Mouse (Mus musculus): ENCODE results near the gene Man1c1. TPM values are rescaled to one million over a fixed set of nuclear protein-coding genes. Genes with fewer than 3 reads are reported as not detected.
A peak's percentile ranks its signal among the peaks of the same experiment; 100 is the strongest.

The Man1c1 gene
- polyA plus RNA-seq, 1 experiment = 4.6 TPM

GRCm38 (mm10) chr4:134652151-134652550 is 51.9 kb downstream of the Man1c1 start:
- no peak overlapping the region for H3K4me3 ChIP-seq (ENCODE audit: insufficient read depth, low read depth, low read length)
- no peaks in the 10 kb centered on the region for H3K36me3 ChIP-seq (ENCODE audit: control insufficient read depth, insufficient read depth, low read length)
- TF ChIP-seq CTCF (conservative IDR thresholded peaks at IDR 0.05; ENCODE audit: insufficient read depth, insufficient read length, low read depth, low read length) (no peak), POLR2A (IDR thresholded peaks at IDR 0.05; ENCODE audit: low read depth, low read length) (no peak)
- 0 out of 2 replicates have a peak, but pooled peaks cover 2% of the 10 kb centered on the region for H3K4me1 ChIP-seq (ENCODE audit: control insufficient read depth, insufficient read depth, low read length)
- no peak overlapping the region for H3K27ac ChIP-seq (ENCODE audit: insufficient read depth, low read depth, low read length)
- 36% methylated on average over 2 of the region's 2 CpGs for WGBS
- no peak for DNase-seq
- H3K27me3 ChIP-seq (replicated peaks; ENCODE audit: control insufficient read depth, insufficient read depth, low read length) = no peaks in the 10 kb centered on the region

- WGBS = 71% methylated on average over 7 of the region's 7 CpGs
- no peak for DNase-seq
Observed at GRCm38 (mm10) chr4:134651358-134651757, 52.7 kb downstream of the Man1c1 start.

DNA sequence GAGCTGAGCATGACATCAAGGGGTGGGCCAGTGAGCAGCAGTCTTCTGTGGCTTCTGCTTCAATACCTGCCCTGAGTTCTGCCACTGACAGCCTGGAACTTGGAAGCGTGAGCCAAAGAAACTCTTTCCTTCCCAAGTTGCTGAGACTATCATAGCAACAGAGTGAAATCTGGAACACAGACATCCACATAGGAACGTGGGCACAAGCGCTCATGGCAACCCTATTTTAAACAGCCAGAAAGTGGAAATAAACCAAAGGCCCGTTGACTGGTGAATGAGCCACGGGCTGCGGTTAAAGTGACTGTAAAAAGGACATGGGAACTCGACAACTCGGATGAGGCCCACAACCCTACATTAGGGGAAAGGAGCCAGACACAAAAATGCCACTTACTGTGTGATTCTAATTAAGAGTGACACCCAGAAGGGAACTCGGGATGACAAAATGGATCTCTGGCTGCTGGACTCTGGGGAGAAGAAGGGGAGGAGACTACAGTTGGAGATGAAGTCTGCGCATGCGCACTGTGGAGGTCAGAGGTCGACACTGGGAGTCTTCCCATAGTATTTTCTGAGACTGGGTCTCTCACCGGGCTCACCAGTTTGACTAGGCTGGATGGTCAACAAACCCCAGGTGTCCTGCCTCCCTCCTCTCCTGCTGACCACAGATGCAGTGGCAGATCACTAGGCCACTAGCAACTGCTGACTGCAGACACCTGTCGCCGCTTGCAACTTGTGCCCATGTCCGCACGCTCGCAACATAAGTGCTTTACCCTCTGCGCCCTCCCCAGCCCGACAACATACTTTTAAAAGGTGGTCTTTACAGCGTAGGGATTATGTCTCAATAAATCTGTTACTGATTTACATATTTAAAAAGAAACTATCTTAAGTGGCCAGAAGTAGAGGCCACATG is 58.8 kb downstream of the Man1c1 start:
- no peaks in the 10 kb centered on the region for H3K4me1 ChIP-seq (ENCODE audit: control insufficient read depth, insufficient read depth, low read length)
- H3K4me3 ChIP-seq (ENCODE audit: insufficient read depth, low read depth, low read length) = no peak overlapping the region
- 92% methylated on average over 21 of the region's 21 CpGs for WGBS
- no peaks in the 10 kb centered on the region for H3K36me3 ChIP-seq (ENCODE audit: control insufficient read depth, insufficient read depth, low read length)
- no peak for DNase-seq
- no peaks in the 10 kb centered on the region for H3K27me3 ChIP-seq (replicated peaks; ENCODE audit: control insufficient read depth, insufficient read depth, low read length)
- H3K27ac ChIP-seq (ENCODE audit: insufficient read depth, low read depth, low read length) = no peak overlapping the region
- TF ChIP-seq CTCF (conservative IDR thresholded peaks at IDR 0.05; ENCODE audit: insufficient read depth, insufficient read length, low read depth, low read length) = no peak
- TF ChIP-seq POLR2A (IDR thresholded peaks at IDR 0.05; ENCODE audit: low read depth, low read length) = no peak

More at GRCm38 (mm10) chr4:134651358-134651757, 52.7 kb downstream of the Man1c1 start:
- 0 out of 2 replicates have a peak, but pooled peaks have one; percentile 12 for TF ChIP-seq CTCF (conservative IDR thresholded peaks at IDR 0.05; ENCODE audit: insufficient read depth, insufficient read length, low read depth, low read length)
- no peak for TF ChIP-seq POLR2A (IDR thresholded peaks at IDR 0.05; ENCODE audit: low read depth, low read length)
- Histone ChIP-seq H3K27ac (ENCODE audit: insufficient read depth, low read depth, low read length) (no peak overlapping the region), H3K4me1 (ENCODE audit: control insufficient read depth, insufficient read depth, low read length) (0 out of 2 replicates have a peak, but pooled peaks cover 2% of the 10 kb centered on the region), H3K27me3 (replicated peaks; ENCODE audit: control insufficient read depth, insufficient read depth, low read length) (no peaks in the 10 kb centered on the region), H3K4me3 (ENCODE audit: insufficient read depth, low read depth, low read length) (no peak overlapping the region), H3K36me3 (ENCODE audit: control insufficient read depth, insufficient read depth, low read length) (no peaks in the 10 kb centered on the region)

DNA sequence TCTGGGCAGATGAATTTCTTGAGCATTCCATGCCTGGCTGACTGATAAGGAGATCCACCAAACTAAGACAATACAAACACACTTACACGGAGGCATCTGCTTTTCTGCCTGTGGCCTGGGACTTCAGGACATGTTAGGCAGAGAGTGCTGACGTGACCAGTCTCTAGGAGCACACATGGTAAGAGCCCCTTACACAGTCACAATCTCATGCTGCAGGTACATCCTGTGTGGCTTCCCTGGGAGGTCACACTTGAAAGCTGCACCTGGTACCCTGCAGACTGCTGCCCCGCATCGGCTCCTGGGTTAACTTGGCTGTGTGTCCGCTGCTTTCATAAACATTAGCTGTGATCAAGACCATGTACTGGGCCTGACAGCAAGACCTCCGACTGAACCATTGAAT is 59.7 kb downstream of the Man1c1 start:
- 93% methylated on average over 6 of the region's 6 CpGs for WGBS
- no peaks in the 10 kb centered on the region for H3K4me1 ChIP-seq (ENCODE audit: control insufficient read depth, insufficient read depth, low read length)
- TF ChIP-seq POLR2A (IDR thresholded peaks at IDR 0.05; ENCODE audit: low read depth, low read length) = no peak
- TF ChIP-seq CTCF (conservative IDR thresholded peaks at IDR 0.05; ENCODE audit: insufficient read depth, insufficient read length, low read depth, low read length) = no peak

DNA sequence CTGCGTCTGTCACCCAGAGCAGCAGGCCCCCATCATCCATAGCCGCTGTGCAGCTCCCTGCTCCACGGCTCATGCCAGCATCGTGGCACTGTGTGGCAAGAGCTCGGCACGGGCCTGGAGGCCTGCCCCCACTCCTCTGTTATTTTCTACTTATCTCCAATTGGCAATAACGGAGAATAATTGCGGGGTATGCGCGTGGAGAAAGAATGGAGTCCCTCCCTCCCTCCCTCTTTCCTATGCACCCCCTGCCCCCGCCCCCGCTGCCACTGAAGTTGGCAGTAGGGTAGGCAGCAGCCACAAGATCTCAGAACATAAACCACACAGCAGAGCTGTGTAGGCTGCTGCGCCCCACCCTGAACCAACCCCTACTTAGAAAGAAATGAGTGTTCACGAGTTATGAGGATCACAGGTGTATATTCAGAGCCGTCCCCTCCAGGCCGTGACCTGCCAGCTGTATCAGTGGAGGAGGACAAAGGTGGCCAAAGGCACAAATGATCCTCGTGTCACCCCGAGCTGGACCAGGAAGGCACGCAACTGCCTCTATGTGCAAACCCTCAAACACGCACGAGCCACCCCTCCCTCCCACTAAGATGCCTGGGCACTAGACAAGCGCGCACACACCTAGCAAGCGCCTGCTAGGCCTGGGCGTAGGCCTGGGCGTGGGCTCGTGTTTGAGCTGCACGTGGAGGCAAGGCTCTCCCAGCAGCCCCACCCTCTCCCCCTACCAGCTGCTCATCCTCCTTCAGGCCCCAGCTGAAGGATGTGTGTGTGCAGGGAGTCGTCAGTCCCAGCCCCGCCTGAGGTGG is 62.2 kb downstream of the Man1c1 start:
- Histone ChIP-seq H3K4me3 (ENCODE audit: insufficient read depth, low read depth, low read length) (no peak overlapping the region), H3K27ac (ENCODE audit: insufficient read depth, low read depth, low read length) (no peak overlapping the region), H3K4me1 (ENCODE audit: control insufficient read depth, insufficient read depth, low read length) (no peaks in the 10 kb centered on the region), H3K27me3 (replicated peaks; ENCODE audit: control insufficient read depth, insufficient read depth, low read length) (no peaks in the 10 kb centered on the region), H3K36me3 (ENCODE audit: control insufficient read depth, insufficient read depth, low read length) (no peaks in the 10 kb centered on the region)
- no peak for DNase-seq
- TF ChIP-seq CTCF (conservative IDR thresholded peaks at IDR 0.05; ENCODE audit: insufficient read depth, insufficient read length, low read depth, low read length) = no peak
- no peak for TF ChIP-seq POLR2A (IDR thresholded peaks at IDR 0.05; ENCODE audit: low read depth, low read length)
- 80% methylated on average over 30 of the region's 30 CpGs for WGBS

More for the DNA sequence above, 59.7 kb downstream of the Man1c1 start:
- Histone ChIP-seq H3K27me3 (replicated peaks; ENCODE audit: control insufficient read depth, insufficient read depth, low read length) (no peaks in the 10 kb centered on the region), H3K4me3 (ENCODE audit: insufficient read depth, low read depth, low read length) (no peak overlapping the region), H3K36me3 (ENCODE audit: control insufficient read depth, insufficient read depth, low read length) (no peaks in the 10 kb centered on the region), H3K27ac (ENCODE audit: insufficient read depth, low read depth, low read length) (no peak overlapping the region)
- no peak for DNase-seq

DNA sequence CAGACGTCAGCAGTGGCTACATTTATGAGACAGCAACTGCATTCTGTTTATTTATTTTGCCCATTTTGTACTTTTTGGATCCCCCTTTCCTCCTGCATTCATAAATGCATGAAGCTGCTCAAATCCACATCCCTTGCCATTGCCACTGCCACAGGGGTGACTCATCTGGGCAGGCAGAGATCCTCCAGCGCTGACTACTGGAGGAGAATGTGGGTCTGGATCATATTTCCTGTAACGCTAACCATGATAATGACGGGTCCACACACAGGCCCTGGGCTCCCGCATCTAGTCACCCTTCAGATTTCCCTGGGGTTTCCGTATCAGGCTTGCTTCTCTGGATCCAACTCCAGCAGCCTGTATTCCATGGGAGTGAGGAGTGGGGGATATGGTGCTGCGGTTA is 64.8 kb downstream of the Man1c1 start:
- TF ChIP-seq POLR2A (IDR thresholded peaks at IDR 0.05; ENCODE audit: low read depth, low read length) (no peak), CTCF (conservative IDR thresholded peaks at IDR 0.05; ENCODE audit: insufficient read depth, insufficient read length, low read depth, low read length) (no peak)
- Histone ChIP-seq H3K4me1 (ENCODE audit: control insufficient read depth, insufficient read depth, low read length) (no peaks in the 10 kb centered on the region), H3K27me3 (replicated peaks; ENCODE audit: control insufficient read depth, insufficient read depth, low read length) (no peaks in the 10 kb centered on the region), H3K36me3 (ENCODE audit: control insufficient read depth, insufficient read depth, low read length) (no peaks in the 10 kb centered on the region), H3K27ac (ENCODE audit: insufficient read depth, low read depth, low read length) (no peak overlapping the region), H3K4me3 (ENCODE audit: insufficient read depth, low read depth, low read length) (no peak overlapping the region)
- 73% methylated on average over 7 of the region's 7 CpGs for WGBS
- no peak for DNase-seq

Data from kidney, adult 2 months (tissue).